Mouse (Mus musculus) heart, embryonic 14.5 days (tissue): Measurements from ENCODE around the gene Ms4a6b. TPM values are rescaled to one million over a fixed set of nuclear protein-coding genes. Genes with fewer than 3 reads are reported as not detected.
"Not testable (repeated sequence)": the region's sequence is repeated elsewhere in the genome, so short reads cannot be mapped to it uniquely, and the experiment has no call there.

Experiments
- ATAC-seq: fragments of 200-750 bp; cut with Nextera tagmentation; 2 replicates; pipeline ENCODE4 v1.8.0; 2017; ENCODE audit warnings: low read depth, moderate TSS enrichment; ENCODE audit not compliant: insufficient number of reproducible peaks, insufficient read depth, low FRiP score
- H3K27ac ChIP-seq, 2 experiments: fragments of 200-500 bp in 1 of 2; fragments of 300-500 bp in 1 of 2; sonication (generic) in 1 of 2; replicated peaks in 1 of 2; 2 replicates each; pipeline ENCODE4 v1.5.1; 2012 to 2014; ENCODE audit warnings: low read depth in 2 of 2, low read length in 2 of 2, control low read depth in 1 of 2, mild to moderate bottlenecking in 1 of 2, mixed read lengths in 1 of 2; ENCODE audit not compliant: control insufficient read depth in 1 of 2, insufficient read depth in 1 of 2
- H3K27me3 ChIP-seq: fragments of 300-500 bp; sonication (generic); 2 replicates; pipeline ENCODE4 v1.6.1; 2014; ENCODE audit warnings: mild to moderate bottlenecking, low read length, control low read depth; ENCODE audit not compliant: control insufficient read depth, insufficient read depth
- H3K36me3 ChIP-seq: fragments of 300-500 bp; sonication (generic); 2 replicates; pipeline ENCODE4 v1.6.1; 2014; ENCODE audit warnings: mild to moderate bottlenecking, control low read depth, low read length, mixed read lengths; ENCODE audit not compliant: control insufficient read depth, insufficient read depth
- H3K4me1 ChIP-seq, 2 experiments: fragments of 200-500 bp in 1 of 2; fragments of 300-500 bp in 1 of 2; sonication (generic) in 1 of 2; 2 replicates each; pipeline ENCODE4 v1.6.1; 2012 to 2014; ENCODE audit warnings: low read length in 2 of 2, control low read depth in 1 of 2, mixed read lengths in 1 of 2; ENCODE audit not compliant: control insufficient read depth in 2 of 2, insufficient read depth in 2 of 2
- H3K4me2 ChIP-seq: fragments of 300-500 bp; sonication (generic); 2 replicates; pipeline ENCODE4 v1.6.1; 2014; ENCODE audit warnings: mild to moderate bottlenecking, low read length
- H3K4me3 ChIP-seq, 2 experiments: fragments of 200-500 bp in 1 of 2; fragments of 300-500 bp in 1 of 2; sonication (generic) in 1 of 2; 2 replicates each; pipeline ENCODE4 v1.5.1; 2012 to 2014; ENCODE audit warnings: low read length in 2 of 2, mild to moderate bottlenecking in 2 of 2, control low read depth in 1 of 2, low read depth in 1 of 2, moderate library complexity in 1 of 2; ENCODE audit not compliant: control insufficient read depth in 1 of 2, insufficient read depth in 1 of 2
- H3K9ac ChIP-seq: fragments of 300-500 bp; sonication (generic); 2 replicates; pipeline ENCODE4 v1.6.1; 2014; ENCODE audit warnings: mild to moderate bottlenecking, low read length
- H3K9me3 ChIP-seq: fragments of 300-500 bp; sonication (generic); 2 replicates; pipeline ENCODE4 v1.6.1; 2016; ENCODE audit warnings: low read length, control low read depth; ENCODE audit not compliant: control insufficient read depth
- WGBS: fragments of 180-500 bp; shearing (Covaris S2); extraction: QIAGEN DNeasy Blood & Tissue Kit; methylation state at CpG from one replicate; pipeline ENCODE4 v1.1.7; 2014; 5-methylcytosine and 5-hydroxymethylcytosine counted together
- polyA plus RNA-seq: library from polyadenylated mRNA; unstranded; fragments of >200 nt; fragmentation: Nextera tagmentation; extraction: Ambion mirVana; gene quantifications from 2 replicates; pipeline ENCODE4 v1.2.1, GENCODE M21; 2014

The Ms4a6b gene
- polyA plus RNA-seq, 1 experiment from 2014 or later: 3.1 TPM

DNA sequence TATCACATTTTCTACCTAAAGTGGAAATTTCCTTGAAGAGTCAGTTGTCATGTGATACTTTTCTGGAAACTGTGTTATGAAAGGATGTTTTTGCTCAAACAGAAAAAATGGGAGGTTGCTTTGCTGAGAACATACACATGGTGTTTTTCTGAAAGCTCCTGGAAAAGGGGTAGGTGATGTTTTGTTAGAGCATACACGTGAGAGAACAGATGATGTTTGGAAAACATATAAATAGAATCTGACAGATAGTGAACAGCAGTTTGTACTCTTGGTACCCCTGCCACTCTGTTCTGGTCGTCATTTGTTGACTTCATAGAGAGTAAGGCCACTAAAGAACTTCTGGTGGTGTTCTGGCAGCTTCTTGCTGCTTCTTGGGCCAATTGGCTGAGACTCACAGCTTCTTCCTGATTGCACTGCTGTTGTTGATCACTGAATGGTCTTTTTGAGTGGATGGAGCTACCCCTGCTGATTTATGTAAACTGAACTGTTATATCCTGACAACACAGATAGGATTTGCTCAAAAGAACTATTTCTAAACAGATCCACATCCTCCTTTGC is 17.7 kb downstream of the Ms4a6b start:
- 46% methylated on average over 2 of the region's 2 CpGs for WGBS
- H3K27ac ChIP-seq: no peak overlapping the region
- ATAC-seq: no peak
- H3K9me3 ChIP-seq: no peaks in the 10 kb centered on the region
- H3K9ac ChIP-seq: no peak overlapping the region
- no peak overlapping the region for H3K4me2 ChIP-seq
- H3K4me3 ChIP-seq: no peak overlapping the region
- H3K27me3 ChIP-seq: no peaks in the 10 kb centered on the region
- no peaks in the 10 kb centered on the region for H3K36me3 ChIP-seq
- H3K4me1 ChIP-seq: no peaks in the 10 kb centered on the region; a peak in 1 of 4 replicates

DNA sequence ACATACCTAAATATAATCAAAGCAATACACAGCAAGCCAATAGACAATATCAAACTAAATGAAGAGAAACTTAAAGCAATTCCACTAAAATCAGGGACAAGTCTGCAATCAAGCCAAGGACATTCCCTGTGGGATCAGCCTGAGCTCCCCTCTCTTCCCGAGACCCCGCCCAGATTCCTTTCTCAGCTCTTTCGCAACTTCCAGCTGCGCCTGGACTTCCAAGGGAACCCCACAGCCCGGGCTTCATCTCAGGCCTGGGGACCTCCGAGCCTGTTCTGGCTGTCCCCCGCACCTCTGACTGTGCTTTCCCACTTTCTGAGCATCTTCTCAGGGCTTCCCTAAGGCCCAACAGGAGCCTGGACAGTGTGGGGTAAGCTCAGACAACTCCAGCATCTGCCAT is 20.3 kb downstream of the Ms4a6b start, which contains the start of gene Ms4a4d:
Ms4a4d (plus strand) TSS at position 209 of the 400 bp plus-strand sequence.
- Histone ChIP-seq H3K9me3 (no peaks in the 10 kb centered on the region), H3K4me1 (no peaks in the 10 kb centered on the region; a peak in 1 of 4 replicates), H3K36me3 (no peaks in the 10 kb centered on the region), H3K27me3 (no peaks in the 10 kb centered on the region), H3K4me3 (no peak within 1 kb of the TSS), H3K27ac (no peak within 1 kb of the TSS), H3K9ac (no peak within 1 kb of the TSS), H3K4me2 (no peak within 1 kb of the TSS)
- 4% methylated on average over 7 of the region's 7 CpGs for WGBS
- ATAC-seq: no peak

DNA sequence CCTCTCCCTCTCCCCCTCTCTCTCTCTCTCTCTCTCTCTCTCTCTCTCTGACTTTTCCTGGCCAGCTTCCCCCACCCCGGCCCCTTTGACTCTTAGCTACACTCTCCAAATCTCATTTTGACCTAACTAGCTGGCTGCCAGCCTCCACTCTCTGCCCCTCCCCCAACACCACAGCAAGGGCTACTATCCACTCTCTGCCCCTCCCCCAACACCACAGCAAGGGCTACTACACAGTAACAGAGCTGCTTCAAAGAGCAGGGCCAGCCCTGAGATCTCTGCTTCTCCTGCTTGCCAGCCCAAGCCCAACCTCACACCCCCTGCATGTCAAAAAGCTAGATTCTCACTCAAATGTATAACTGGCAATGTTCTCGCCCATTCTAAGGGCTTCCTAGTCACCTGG is 21.0 kb downstream of the Ms4a6b start:
- 6% methylated on average over 2 of the region's 2 CpGs for WGBS
- H3K9ac ChIP-seq: no peak overlapping the region
- no peak for ATAC-seq
- H3K4me2 ChIP-seq: no peak overlapping the region
- H3K9me3 ChIP-seq: no peaks in the 10 kb centered on the region
- H3K4me3 ChIP-seq: no peak overlapping the region
- H3K4me1 ChIP-seq: no peaks in the 10 kb centered on the region; a peak in 1 of 4 replicates
- no peak overlapping the region for H3K27ac ChIP-seq
- no peaks in the 10 kb centered on the region for H3K36me3 ChIP-seq
- H3K27me3 ChIP-seq: no peaks in the 10 kb centered on the region

DNA sequence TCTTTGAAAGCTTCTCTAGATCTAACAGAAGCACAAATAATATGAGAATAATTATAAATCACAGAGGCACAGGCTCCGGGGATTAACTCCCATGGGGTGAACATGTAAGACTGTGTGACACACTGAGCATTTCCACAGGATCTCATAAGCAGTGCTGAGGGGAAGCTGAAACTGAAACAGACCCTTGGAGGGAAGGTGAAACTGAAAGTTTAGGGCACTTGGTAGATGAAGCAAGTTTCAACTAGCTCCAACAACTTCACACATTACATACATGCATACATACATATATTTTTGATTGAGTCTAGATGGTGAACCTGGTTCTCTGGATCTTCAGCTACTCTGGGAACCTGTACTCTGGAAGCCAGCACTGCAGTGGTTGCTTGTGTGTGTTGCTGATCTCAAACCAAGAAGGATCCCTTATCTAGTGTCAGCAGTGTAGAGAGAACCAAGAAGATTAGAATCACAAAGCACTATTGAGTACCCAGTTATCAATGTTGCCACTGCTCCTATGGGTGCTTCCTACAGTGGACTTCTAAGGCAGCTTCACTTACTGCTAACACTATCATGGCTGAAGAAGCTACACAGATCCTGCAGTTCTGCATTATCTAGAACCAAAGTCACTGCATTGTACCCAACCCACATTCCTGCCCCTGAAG is 24.0 kb downstream of the Ms4a6b start:
- not testable (repeated sequence) for H3K9ac ChIP-seq, H3K36me3 ChIP-seq, ATAC-seq, H3K4me3 ChIP-seq, H3K4me2 ChIP-seq, H3K27me3 ChIP-seq, H3K4me1 ChIP-seq, H3K27ac ChIP-seq, H3K9me3 ChIP-seq
- 74% methylated on average over 1 of the region's 1 CpGs for WGBS

DNA sequence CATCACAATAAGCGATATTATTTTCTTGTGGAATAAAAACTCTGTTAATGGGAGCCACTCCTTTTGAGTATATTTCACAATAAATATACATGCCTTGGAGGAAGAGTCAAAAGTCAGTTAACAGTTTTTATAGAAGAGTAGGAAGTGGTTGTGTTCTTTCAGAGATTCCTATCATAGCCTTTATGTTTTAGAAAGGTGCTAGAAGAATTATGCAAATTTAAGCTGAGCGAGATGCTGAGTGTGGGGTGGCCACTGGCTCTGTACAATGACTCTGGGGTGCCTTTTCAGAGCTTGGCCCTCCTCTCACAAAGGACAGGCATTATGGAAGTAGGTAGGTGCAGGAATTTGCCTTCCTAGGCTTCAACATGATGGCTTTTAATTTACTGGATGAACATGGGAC is 28.1 kb downstream of the Ms4a6b start:
- H3K36me3 ChIP-seq, H3K27me3 ChIP-seq, H3K4me3 ChIP-seq, H3K4me1 ChIP-seq, H3K27ac ChIP-seq, H3K4me2 ChIP-seq, ATAC-seq, H3K9me3 ChIP-seq, H3K9ac ChIP-seq: not testable (repeated sequence)
- WGBS: 90% methylated on average over 2 of the region's 2 CpGs

DNA sequence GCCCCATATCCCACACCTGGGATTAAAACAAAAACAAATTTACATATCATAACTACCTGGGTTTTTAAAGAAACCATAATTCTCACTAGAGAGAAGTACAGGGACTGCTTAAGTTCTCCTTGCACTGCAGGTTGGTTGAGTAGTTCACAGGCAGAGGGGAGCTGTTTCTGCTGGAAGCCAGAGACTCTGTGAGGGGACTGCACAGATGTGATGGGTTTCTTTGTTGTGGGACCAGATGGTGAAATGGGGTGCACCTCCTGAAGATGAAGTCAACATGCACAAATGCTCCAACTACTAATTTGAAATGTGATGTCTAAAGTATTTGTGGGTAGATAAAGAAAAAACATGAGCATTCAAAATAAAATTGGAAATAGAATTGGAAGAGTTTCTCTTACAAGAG is 31.6 kb downstream of the Ms4a6b start:
- H3K9me3 ChIP-seq: no peaks in the 10 kb centered on the region
- no peak for ATAC-seq
- no peaks in the 10 kb centered on the region for H3K4me1 ChIP-seq
- no peak overlapping the region for H3K4me3 ChIP-seq
- no peak overlapping the region for H3K4me2 ChIP-seq
- H3K9ac ChIP-seq: no peak overlapping the region
- no peaks in the 10 kb centered on the region for H3K36me3 ChIP-seq
- no peaks in the 10 kb centered on the region for H3K27me3 ChIP-seq
- no peak overlapping the region for H3K27ac ChIP-seq

DNA sequence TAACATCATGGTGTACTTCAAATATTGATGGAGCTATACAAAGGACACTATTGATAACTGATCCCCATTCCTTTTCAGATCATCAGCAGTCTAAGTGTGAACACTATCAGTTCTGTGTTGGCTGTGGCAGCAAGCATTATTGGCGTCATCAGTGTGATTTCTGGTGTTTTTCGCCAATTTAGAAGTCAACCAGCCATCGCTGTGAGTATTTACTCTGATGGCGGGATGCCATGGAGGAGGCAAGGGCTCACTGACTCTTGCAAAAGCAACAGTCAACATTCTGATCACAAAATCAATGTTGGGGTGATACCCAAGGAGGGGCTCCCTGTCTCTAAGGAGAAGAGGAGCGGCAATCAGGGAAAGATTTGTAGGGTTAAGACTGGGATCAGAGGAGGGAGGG is 38.4 kb downstream of the Ms4a6b start:
- Histone ChIP-seq H3K27me3 (no peaks in the 10 kb centered on the region), H3K27ac (no peak overlapping the region), H3K9ac (no peak overlapping the region), H3K9me3 (no peaks in the 10 kb centered on the region), H3K4me3 (no peak overlapping the region), H3K4me2 (no peak overlapping the region), H3K4me1 (no peaks in the 10 kb centered on the region), H3K36me3 (no peaks in the 10 kb centered on the region)
- ATAC-seq: no peak
- WGBS: 83% methylated on average over 5 of the region's 5 CpGs

DNA sequence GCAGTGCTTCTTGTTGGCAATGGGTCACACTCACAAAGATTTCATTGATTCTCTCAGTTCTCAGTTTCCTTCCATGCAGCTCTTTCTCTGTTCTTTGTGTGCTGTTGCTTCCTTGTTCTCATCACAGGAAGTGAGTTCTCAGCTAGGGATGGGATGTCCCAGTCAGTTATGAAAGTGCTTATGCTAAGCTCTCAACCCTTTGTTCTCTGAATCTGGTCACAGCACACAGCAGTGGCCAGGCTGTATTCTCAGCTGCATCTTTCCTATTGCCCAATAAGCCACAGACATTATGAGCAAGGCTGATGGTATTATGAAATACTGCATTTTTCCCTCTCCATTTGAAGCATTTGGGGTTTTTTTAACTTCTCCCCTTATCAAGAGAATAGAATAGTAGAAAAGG is 43.2 kb downstream of the Ms4a6b start:
- H3K9ac ChIP-seq, H3K4me2 ChIP-seq, H3K36me3 ChIP-seq, H3K4me1 ChIP-seq, H3K27ac ChIP-seq, H3K9me3 ChIP-seq, H3K27me3 ChIP-seq, ATAC-seq, H3K4me3 ChIP-seq: not testable (repeated sequence)
